Mouse (Mus musculus) lung, postnatal 14 days (tissue): ENCODE measurements around the gene 2310009B15Rik.

Experiments used
- DNase-seq: peaks from one replicate; pipeline ENCODE4 v3.0.0; 2021

Gene 2310009B15Rik

DNA sequence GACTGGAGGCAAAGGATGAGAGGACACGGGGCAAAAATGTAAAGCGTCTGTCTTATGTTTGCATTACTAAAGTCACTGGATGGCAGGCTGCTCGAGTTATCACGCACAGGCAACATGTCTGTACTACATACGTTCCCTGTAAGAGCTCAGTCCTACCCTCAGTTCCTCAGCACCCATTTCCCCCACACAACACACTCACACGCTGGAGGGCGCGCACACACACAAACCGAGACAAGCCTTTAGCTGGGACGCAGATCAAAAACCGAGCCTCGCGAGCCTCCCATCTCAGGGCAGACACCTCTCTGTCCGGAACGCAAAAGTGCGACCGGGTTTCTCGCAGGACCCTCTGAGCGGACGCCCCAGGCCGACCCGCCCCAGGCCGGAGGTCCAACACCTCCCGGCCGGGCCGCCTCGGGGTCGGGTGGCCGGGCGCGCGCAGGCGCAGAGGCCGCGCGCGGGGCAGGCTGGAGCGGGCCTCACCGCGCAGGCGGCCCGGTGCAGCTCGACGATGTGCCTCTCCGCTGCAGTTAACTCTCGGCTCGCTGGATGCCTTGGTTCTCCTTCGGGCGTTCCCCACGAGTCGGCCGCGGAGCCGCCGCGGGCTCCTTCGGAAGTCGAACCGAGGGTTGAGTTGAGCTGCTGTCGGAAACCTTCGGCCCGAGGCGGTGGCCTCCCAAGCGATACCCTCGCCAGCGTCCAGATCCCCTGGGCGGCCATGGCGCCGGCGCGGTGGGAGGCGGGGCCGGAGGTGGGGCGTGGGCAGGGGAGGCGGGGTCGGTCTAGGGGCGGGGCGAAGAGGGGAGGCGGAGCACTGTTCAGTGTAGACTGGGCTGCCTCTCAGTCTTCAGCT, at the start of gene 2310009B15Rik:
TSS of gene 2310009B15Rik (minus strand) at position 752 of the 850 bp plus-strand sequence.
- peak; percentile 88 for DNase-seq

DNA sequence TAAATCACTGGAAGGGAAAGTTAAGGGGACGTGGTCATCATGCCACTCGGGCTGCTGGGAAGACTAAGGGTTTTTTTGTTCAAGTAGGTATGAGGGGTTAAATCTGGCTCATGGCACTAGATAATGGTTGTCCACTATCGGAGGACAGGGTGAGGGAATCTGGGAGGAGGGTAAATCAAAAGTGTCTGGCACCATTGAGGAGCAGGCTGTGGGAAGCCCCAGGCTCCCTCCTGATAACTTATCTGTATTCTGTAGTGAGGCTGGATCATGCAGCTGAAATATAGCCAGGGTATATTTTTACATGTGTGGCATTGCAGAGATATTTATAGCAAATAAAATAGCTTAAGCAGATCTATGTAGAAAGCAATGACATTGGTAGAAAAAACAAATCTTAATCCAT, 49.6 kb upstream of the 2310009B15Rik start:
- no peak for DNase-seq

DNA sequence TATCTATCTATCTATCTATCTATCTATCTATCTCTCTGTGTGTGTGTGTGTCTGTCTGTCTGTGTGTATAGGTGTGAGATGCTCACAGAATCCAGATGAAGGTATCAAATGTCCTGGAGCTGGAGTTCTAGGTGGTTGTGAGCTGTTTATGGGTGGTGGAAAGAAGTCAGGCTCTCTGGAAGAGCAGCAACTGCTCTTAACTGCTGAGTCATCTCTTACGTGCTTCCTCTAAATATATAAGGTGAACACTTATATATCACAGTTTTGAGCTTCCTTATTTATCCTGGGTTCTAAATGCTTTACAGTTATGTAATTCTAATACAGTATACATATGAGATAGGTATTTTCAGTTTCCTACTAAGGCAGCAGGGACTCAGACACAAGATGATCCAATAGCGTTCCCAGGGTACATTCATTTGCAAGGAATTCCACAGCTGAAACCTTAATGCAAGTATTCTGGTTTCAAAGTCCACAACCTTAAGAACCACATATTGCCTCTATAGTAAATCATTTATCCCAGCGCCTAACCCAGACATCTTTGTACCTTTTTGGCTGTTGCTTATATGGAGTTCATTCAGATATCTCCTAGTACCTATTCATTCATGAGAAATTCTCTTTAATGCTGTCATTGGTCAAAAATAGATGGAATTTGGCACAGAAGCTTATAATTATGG, 48.6 kb upstream of the 2310009B15Rik start:
- DNase-seq, result no peak

DNA sequence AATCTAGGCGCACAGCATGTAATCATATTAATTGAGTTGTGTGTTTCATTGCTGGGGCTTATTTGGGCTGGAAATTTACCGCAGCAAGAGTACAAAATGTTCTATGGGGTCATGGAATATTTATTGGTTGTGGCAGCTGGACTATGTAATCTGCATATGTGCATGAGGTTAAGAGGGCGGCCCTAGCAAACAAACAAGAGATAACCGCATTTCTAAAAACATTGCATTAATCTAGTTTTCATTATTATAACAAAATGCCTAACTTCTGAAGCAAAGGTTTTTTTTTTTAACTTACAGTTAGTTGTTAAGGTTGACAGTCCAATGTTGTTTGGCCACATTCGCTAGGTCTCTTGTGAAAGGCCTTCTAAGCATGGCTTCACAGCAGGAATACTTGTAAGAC, 47.2 kb upstream of the 2310009B15Rik start:
- no peak for DNase-seq

DNA sequence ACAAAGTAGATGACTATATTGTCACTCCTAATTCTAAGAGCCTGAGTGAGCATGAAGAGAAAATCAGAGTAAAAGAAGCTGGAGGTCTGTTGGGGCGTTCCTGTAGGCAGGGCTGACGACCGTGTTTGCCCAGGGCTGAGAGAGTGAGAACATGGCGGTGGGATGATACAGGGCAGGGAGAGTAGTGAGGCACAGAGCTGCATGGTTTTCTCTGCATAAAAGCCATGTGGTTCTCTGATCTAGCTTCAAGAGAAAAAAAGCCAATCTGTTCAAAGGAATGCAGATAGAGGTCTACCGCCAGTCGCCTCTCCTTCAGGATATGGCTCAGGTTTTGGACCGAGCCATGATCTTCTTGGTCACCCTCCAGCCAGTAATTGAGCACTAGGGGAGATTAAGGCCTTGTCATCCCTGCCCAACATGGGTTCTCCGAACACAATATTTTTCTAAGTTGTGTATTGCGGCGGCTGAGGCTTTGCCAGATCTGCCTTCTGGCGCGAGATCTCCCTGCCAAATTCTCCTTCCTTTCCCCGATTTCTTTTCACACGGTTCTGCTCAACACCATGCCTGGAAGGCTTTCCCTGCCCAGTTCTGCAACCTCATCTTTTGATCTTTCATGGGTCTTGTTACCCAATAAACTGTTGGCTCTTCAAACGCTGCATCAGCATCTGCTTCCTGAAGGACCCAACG, 44.9 kb upstream of the 2310009B15Rik start:
- DNase-seq, result no peak

DNA sequence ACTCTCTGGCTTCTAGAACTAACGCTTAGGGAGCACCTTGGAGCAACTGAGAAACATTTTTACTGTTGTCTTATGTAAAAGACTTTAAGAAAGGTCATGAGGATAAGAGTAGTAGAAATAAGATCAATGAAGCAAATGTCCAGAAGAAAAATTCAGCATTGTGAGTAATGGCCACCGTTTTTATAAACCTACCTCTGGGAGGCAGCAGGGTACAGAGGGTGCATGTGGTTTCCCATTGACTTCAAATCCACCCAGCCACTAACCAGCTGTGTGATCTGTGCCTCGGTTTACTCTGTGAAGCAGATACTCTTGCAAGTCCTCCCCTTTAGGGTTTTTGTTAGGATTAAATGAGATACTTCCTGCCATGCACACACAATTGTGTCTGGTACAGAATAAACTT, 39.4 kb upstream of the 2310009B15Rik start:
- no peak for DNase-seq

DNA sequence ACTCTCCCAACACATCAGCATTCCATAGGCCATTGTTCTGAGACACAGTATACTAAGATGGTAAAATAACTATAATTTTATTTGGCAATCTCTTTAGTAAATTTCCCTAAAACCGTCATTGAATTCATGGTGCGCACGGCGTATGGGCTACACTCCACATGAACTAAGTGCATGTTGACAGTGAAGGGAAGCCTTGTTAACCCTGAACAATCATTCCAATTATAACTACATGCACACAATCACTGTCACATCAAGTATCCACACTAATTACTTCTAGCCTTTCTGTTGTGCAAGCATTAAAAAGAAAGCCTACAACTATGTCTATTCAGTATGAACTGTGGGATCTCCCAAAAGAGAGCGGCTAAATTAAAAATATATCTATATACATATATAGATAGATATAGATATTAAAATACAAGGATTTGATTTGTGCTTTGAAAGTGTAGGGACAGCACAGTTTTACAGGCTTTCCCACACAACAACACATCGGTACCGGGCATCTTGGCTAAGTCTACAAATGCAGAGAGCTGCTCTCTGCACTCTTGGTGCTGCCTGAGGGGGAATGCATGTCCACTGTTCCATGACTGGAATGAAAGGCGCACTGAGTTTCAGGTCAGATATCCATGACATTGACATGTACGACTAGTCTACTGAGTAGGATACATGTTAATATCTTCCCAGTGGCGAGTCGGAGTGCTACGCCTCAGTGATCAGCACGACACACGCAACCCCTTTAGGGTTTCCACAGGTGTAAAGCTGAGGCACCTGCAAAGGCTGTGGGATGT, 21.0 kb upstream of the 2310009B15Rik start:
- no peak for DNase-seq

DNA sequence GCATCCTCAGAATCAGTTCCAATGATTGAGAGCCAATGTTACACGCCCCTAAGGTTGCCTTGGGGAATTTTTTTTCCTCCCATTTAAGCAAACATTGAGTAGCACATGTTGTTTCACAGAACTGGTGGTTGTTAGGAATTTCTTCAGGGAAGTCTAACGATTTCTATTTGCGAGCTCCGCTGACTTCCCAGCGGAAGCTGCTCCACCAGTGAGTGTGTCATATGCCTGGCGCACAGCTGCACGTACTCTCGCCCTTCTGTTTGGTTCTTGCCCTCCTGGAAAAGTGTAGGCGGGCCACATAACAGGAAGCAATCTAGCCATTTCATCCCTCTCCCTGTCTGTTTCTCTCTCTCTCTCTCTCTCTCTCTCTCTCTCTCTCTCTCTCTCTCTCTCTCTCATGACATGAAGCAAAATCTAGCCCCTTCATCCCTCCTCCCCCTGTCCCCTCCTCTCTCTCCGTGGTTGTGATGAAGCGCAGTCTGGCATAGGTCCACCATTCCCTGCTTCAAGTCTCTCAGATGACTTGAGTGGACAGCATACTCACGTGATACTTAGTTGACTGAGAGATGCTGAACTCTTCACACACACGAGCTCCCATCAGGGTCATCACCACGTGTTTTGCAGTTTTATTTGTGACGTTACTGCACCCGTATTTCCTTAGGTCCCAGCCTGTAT, 19.9 kb upstream of the 2310009B15Rik start:
- no peak for DNase-seq

DNA sequence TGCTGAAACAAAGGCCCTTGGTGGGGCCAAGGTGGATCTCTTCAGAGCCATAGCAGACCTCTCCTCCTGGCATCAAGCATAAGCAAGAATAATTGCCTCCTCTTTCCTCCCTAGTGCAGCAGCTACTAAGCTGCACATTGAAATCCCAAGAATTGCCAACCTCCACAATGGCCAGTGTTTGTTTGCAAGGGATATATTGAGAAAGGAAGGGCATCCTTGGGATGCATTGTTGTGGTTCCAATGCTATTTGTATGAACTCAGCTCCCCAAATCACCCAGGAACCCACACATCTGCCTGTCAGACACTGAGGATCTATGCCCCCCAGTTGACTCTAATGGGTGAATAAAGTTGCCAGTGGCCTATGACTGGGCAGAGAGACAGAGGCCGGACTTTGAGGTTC, 5.8 kb downstream of the 2310009B15Rik start:
- DNase-seq, result no peak

DNA sequence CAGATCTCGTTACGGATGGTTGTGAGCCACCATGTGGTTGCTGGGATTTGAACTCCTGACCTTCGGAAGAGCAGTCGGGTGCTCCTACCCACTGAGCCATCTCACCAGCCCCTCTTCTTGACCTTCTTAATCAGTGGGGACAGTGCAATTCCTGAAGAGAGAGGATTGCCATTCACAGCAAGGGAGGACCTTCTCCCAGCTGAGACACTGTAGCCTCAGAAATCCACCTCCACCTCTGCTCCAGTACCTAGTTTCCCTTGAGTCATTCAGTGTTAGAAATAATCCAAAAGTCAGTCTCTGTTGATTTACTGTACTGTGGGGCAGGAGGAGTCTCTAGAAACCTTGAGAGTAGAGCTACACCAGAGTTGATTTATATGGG, 6.5 kb downstream of the 2310009B15Rik start:
- DNase-seq, result no peak

DNA sequence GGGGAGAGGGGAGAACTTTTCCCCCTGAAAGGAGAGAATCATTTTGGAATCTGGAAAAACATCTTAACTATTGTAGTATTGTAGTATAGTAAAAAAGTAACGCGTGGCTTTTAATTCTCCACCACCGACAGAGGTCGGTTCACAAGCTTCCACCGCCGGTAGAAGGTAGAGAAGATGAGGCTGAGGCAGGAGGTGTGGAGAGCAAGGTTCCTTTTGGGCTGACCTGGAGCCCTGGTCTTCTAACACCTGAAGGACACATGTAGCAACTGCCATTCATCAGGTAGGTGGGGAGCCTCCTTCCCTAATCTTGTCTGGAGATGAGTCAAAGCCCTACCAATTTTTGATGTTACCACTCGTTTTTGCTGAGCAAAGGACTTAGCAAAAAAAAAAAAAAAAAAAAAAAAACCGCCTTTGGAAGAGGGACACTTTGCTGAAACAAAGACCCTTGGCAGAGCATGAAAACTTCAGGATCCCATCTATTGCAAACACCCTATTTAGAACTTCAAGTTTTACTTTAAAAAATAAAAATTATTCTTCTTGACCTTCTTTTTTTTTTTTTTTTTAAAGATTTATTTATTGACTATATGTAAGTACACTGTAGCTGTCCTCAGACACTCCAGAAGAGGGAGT, 7.0 kb downstream of the 2310009B15Rik start:
- no peak for DNase-seq

DNA sequence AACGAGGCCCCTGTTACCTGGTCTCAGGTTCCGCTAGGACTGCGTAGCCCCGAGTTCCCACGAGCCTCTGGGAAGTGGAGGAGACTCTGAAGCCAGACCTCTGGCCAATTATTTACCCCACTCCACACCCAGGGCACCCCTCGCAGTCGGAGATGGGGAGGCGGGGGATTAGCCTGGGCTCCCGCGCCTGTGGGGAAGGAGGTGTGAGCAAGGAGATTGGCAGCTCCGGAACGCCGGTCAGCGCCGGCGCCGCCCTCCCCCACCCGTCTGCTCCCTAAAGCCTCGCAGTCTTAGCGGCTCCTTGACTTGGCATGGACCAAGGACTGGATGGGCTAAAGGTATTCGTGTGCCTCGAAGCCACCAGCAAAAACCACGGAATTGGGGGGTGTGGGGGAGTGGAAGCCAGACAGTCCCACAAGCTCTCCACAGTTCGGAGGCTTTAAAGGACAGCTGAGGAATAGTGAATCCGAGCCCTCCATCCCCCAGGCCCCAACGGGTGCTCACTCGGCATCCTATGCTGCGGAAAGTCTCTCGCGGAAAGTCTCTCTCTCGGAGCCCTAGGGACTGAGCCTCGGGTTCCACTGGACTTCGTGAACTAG, 8.0 kb downstream of the 2310009B15Rik start, which contains the start of gene Lhx9:
TSS of gene Lhx9 (minus strand) at position 67 of the 599 bp plus-strand sequence.
- DNase-seq, result no peak

DNA sequence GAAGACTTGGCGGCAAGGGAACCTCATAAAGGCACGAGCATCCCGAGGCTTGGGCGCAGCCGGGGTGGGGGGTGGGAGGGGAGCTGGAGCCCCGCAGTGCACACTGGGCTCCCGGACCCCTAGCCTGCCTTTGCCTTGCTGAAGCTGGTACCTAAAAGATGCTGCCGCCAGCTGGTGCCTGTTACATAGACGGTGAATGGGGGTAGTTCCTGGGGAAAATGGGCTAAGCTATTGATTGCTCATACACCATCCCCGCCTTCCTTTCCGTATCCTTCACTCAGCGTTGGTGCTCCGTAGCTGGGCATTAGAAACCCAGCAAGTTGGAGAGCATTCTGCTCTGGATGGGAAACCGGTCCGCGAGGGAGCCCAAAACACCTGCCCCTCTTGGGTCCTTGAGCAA, 8.6 kb downstream of the 2310009B15Rik start:
- no peak for DNase-seq

DNA sequence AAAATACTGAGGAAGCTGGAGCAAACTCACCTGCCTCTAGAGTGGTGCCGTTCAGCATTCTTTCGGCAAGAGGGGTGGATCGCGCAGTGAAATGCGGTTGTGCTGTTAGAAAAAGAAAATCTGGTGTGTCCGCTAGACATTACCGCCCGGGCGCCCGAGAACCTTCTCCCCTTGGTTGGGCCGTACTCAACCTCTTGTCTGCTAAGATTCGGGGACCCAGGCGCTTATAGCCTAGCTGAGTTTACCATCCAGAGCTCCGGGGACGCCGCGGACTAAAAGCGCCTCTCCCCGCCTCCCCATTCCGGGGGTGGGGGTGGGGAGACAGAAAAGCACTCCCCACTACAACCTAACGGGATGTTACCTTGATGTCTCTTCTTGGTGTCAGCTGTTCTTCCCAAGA, 9.5 kb downstream of the 2310009B15Rik start:
- no peak for DNase-seq

DNA sequence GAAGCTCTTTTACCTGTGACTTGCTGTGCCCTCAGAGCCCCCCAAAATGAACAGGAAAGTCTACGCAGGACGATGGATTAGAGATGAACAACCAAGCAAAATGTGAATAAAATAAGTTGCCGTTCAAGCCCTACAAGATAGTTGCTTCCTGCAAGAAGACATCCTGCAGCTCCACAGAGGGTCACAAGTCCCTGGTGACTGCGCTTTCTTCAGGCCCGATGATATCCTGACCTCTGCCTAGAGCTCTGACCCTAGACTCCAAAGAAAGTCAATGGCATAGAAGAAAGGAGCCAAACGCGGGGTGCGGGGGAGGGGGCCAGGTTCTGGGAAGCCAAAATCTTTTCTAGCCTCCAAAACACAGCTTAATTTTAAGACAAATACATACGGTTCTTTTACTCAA, 10.1 kb downstream of the 2310009B15Rik start:
- no peak for DNase-seq

DNA sequence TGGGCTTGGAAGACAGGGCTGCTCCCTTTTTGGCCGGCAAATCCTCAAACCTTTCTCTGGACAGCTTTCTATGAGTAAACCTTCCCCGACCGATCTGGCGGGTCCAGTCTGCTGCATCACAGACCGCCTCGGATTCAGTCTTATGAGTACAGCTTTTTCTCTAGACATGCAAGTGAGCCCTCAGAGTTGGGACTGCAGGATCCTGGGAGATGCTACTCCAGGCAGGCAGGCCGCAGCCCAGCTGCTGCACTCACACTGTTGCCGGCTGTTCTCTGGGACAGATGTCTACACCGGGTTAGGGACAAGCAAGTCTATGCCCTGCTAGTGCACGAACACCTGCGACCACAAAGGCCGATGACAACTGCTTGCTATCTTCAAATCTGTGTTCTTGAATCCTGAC, 10.5 kb downstream of the 2310009B15Rik start:
- no peak for DNase-seq

DNA sequence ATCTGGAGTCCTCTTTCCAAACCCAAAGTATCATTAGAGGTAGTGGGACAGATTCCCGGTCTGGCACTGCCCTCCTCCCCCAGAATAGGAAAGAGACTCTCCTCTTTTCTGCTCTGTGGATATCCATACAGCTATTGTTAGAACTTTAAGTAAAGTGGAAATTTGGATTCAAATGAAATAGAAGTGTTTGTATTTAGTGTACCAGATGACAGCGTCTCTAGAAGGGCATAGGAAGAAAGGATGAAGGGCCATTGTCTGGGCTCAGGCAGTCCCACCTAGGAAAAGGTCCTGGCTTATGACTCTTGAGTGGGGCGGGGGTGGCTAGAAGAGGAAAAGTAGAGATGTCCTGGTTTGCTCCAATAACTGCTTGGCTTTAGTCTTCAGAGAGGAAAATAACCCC, 11.2 kb downstream of the 2310009B15Rik start:
- DNase-seq, result no peak

DNA sequence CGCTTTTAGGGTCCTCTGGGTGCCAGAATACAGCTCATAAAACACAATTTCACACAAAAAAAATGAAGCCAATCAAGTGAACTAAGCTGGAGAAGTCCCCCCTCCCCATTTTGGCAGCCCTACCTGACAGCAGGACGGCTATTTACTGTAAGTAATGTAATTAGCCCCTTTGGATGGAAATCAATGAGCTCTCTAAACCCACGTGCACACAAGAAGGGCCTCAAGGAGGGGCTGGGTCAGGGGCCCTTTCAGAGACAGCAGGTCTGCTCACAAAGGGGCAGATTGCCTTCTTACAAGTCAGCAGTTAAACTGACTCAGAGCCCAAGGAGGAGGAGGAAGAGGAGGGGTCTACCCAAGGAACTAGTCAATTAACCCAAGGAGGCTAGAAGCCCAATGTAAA, 12.5 kb downstream of the 2310009B15Rik start:
- no peak for DNase-seq

DNA sequence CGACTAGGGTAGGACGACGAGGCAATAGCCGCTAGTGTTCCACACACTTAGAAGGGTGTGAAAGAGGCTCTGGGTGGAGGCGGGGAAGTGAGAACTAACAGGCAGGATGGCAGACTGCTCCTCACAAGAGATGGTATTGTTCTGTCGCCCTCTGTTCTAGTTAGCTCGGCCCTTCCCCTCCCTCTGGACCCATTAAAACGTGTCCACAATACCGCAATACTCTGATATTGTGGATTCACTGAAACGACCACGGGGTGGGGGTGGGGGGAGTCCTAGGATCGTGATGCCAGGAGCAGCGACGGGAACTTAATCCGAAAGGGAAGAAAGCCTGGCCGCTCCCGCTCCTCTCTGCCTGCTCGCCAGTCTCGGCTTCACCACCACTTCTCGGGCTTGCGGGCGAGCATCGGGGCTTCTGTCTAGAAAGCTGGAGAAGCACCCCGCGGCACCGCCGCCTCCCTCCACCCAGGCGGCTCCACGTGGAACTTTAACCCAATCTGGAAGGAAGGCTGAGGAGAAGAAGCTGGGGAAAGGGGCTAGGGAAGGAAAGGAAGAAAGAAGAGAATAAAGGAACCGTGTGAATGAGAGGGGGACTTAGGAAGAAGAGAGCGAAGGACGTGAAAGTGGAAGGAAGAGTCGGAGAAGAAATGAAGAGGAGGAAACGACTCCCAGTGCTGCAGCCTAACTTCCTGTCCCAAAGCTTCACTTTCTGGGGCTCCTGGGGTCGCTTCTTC, 13.1 kb downstream of the 2310009B15Rik start:
- DNase-seq, result no peak

DNA sequence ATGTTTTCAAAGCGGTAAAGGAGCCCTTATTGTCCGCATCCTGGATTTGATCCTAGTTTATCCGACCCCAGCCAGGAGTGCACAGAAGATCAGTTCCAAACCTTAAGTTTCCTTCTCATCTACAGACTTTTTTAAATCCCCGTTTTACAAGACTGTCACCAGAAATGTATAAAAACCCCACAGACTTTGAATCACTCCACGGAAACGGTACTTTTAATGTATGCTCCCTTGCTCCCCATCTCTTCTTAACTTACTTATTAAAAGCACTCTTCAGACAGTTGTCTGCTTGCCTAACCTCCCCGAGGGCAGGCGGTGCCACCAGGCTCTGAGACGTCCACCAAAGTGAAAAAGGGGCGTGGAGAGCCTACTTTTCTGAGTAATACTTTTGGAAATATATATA, 13.9 kb downstream of the 2310009B15Rik start:
- no peak for DNase-seq

DNA sequence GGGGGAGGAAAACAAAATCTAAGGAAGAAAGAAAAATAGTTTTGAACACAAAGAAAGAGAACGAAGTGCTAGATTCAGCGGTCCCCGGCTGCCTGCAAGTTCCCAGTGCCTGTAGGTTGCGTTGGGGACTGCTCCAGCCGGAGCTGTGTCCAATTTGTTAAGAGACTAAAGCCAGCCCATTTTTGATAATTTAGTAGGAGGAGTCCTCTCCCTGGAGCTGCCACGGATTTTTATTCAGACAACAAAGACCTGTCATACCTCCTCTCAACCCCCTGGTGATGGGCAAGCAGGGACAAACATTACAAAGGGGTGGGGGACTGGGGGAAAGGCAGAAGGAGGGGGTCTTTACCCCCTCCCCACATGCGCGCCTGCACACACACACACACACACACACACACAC, 14.3 kb downstream of the 2310009B15Rik start:
- DNase-seq, result no peak
